Mouse (Mus musculus) C2C12 (cell line): ENCODE data around the gene Vdr.

Source experiments
- CEBPB ChIP-seq: IDR thresholded peaks from one replicate; pipeline ENCODE4 v1.6.1; 2011; ENCODE audit warnings: low read depth, mild to moderate bottlenecking, control low read depth, moderate library complexity
- CTCF ChIP-seq: IDR thresholded peaks from one replicate; pipeline ENCODE4 v1.5.1; 2011; ENCODE audit not compliant: control insufficient read depth, insufficient read depth, insufficient read length
- MAX ChIP-seq: IDR thresholded peaks from one replicate; pipeline ENCODE4 v1.6.1; 2011; ENCODE audit warnings: mild to moderate bottlenecking, control low read depth
- MYOD1 ChIP-seq: IDR thresholded peaks from one replicate; pipeline ENCODE4 v1.6.1; 2011; ENCODE audit warnings: low read depth; ENCODE audit not compliant: control insufficient read depth, insufficient read length
- MYOG ChIP-seq: IDR thresholded peaks from one replicate; pipeline ENCODE4 v1.6.1; 2011; ENCODE audit not compliant: control insufficient read depth, insufficient read length; ENCODE audit errors: extremely low read depth
- USF1 ChIP-seq: IDR thresholded peaks from one replicate; pipeline ENCODE4 v1.6.1; 2011; ENCODE audit warnings: low read depth, mild to moderate bottlenecking, control low read depth, moderate library complexity

- TF ChIP-seq CTCF: no peak
- no peak for TF ChIP-seq USF1
- no peak for TF ChIP-seq MYOD1
- no peak for TF ChIP-seq MAX
- no peak for TF ChIP-seq MYOG
- TF ChIP-seq CEBPB: no peak
Measured at GRCm38 (mm10) chr15:97919217-97919616, 8.8 kb upstream of the Vdr start.
